Mouse (Mus musculus): Measurements from ENCODE around the gene Taar5. TPM values are rescaled to one million over a fixed set of nuclear protein-coding genes. Genes with fewer than 3 reads are reported as not detected.

Taar5 gene
- not detected for polyA plus RNA-seq (2014; fragmentation: Illumina TruSeq; extraction: RNeasy Lipid Tissue Mini Kit (QIAGEN cat#74804); ENCODE audit: low read depth, low replicate concordance)

DNA sequence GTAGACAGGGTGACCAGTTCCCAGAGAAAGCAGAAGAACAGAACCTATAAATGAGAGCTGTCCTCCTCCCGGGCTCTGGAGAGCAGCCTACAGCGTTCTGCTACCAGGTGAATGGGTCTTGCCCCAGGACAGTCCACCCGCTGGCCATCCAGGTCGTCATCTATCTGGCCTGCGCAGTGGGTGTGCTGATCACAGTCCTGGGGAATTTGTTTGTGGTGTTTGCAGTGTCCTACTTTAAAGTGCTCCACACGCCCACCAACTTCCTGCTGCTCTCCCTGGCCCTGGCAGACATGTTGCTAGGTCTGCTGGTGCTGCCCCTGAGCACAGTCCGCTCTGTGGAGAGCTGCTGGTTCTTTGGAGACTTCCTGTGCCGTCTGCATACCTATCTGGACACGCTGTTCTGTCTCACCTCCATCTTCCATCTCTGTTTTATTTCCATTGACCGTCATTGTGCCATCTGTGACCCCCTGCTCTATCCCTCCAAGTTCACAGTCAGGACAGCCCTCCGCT, at the start of gene Taar5:
TSS of gene Taar5 (plus strand) at position 51 of the 510 bp plus-strand sequence.

DNA sequence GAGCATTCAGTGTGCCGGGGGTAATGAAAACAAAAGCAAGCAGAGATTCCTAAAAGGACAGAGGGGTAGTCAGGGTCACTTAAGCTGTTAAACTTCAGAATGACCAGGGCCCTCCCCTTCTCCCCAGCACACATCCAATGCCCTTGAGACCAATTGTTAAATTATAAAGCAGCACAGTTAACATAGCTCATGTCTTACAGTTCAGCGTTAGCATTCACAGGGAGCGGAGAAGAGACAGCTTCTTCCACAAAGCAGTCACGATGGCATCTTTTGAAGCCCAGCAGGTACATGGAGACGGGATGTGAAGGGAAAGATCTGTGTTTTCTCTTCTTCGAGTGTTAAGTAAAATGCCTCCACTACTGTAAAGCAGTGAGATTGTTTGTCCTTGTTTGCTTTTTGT, 32.2 kb upstream of the Taar5 start, which contains the start of gene Taar2:
TSS of gene Taar2 (plus strand) at position 261 of the 400 bp plus-strand sequence.

GRCm38 (mm10) chr10:23949508-23950005, 20.9 kb upstream of the Taar5 start, which contains the start of gene Taar3:
Gene Taar3 (plus strand): TSS chr10:23949558.

DNA sequence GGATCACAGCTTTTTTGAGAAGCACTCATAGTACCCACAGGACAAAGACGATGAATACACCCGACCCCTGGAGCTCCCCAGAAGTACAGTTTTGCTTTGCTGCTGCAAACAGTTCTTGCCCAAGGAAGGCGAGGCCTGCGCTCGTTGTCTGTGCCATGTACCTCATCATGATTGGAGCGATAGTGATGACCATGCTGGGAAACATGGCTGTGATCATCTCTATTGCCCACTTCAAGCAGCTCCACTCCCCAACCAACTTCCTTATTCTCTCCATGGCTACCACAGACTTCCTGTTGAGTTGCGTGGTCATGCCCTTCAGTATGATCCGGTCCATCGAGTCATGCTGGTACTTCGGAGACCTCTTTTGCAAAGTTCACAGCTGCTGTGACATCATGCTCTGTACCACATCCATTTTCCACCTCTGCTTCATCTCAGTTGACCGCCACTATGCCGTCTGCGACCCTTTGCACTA, 10.0 kb upstream of the Taar5 start, which contains the start of gene Taar4:
TSS of gene Taar4 (plus strand) at position 51 of the 472 bp plus-strand sequence.

DNA sequence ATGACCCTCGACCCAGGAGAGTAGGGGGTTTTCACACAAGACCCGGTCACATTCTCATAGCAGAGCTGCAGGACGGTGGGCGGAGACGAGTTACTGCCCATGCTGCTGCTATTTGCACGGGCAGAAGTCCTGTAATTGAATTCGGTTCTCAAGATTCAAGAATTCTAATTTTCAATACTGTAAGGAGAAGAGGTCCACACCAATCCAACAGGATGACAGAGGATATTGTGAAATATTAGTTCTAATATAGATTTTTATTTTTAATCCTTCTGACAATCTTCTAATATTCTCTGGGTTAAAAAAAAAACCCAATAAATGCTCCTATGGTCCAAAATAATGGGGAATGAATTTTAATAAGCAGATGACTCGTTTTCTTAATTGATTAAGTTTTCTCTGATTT, 15.0 kb downstream of the Taar5 start, which contains the start of gene Taar6:
TSS of gene Taar6 (minus strand) at position 101 of the 400 bp plus-strand sequence.

DNA sequence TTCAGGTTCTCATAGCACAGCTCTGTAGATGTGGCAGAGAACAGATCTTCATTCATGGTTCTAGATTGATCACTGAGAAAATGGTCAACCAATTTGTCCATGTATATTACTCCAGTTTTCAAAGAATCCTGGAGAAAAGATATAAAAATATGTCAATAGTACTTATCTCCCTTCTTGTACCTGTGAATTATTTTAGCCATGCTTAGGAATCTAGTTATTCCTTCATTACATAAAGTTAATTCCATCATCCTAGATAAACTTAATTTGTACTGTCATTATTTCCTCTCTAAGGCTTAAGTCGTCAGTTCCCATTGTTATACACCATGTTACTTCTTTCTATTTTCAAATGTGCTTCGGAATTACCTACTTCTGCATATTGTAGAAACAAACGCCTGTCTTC, 22.9 kb downstream of the Taar5 start, which contains the start of gene Taar7a:
TSS of gene Taar7a (minus strand) at position 101 of the 400 bp plus-strand sequence.

DNA sequence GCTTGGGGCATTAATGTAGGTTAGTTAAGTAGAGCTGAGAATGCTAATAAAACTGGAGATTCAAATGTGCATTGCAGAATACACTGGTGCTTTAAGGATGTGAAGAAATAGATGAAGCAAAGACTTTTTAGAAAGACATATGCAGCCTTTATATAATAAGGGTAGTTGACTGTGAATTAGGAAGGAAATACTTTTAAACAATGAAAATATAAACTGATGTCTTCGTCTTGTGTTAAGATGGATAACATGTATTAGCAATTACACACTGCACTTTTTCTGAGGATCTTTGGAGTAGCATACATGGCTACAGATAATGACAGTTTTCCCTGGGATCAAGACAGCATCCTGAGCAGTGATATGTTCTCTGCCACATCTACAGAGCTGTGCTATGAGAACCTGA, 29.1 kb downstream of the Taar5 start, which contains the start of gene Taar7b:
TSS of gene Taar7b (plus strand) at position 301 of the 400 bp plus-strand sequence.

Other genes starting within 250 kb of the Taar5 start
- 253 TPM for gene Rps12, start 183.4 kb upstream of the Taar5 start, polyA plus RNA-seq (2014; fragmentation: Illumina TruSeq; extraction: RNeasy Lipid Tissue Mini Kit (QIAGEN cat#74804); ENCODE audit: low read depth, low replicate concordance)
- gene Slc18b1, start 173.7 kb upstream of the Taar5 start, polyA plus RNA-seq (2014; fragmentation: Illumina TruSeq; extraction: RNeasy Lipid Tissue Mini Kit (QIAGEN cat#74804); ENCODE audit: low read depth, low replicate concordance) = 26.8 TPM
- not detected for gene Vnn3, start 119.2 kb upstream of the Taar5 start, polyA plus RNA-seq (2014; fragmentation: Illumina TruSeq; extraction: RNeasy Lipid Tissue Mini Kit (QIAGEN cat#74804); ENCODE audit: low read depth, low replicate concordance)
- 162 TPM for gene Vnn1, start 76.0 kb upstream of the Taar5 start, polyA plus RNA-seq (2014; fragmentation: Illumina TruSeq; extraction: RNeasy Lipid Tissue Mini Kit (QIAGEN cat#74804); ENCODE audit: low read depth, low replicate concordance)
- gene Taar1, start 50.4 kb upstream of the Taar5 start, polyA plus RNA-seq (2014; fragmentation: Illumina TruSeq; extraction: RNeasy Lipid Tissue Mini Kit (QIAGEN cat#74804); ENCODE audit: low read depth, low replicate concordance) = not detected
- gene Taar2, start 32.1 kb upstream of the Taar5 start, polyA plus RNA-seq (2014; fragmentation: Illumina TruSeq; extraction: RNeasy Lipid Tissue Mini Kit (QIAGEN cat#74804); ENCODE audit: low read depth, low replicate concordance) = not detected
- gene Taar3, start 21.1 kb upstream of the Taar5 start, polyA plus RNA-seq (2014; fragmentation: Illumina TruSeq; extraction: RNeasy Lipid Tissue Mini Kit (QIAGEN cat#74804); ENCODE audit: low read depth, low replicate concordance) = not detected
- not detected for gene Taar4, start 10.2 kb upstream of the Taar5 start, polyA plus RNA-seq (2014; fragmentation: Illumina TruSeq; extraction: RNeasy Lipid Tissue Mini Kit (QIAGEN cat#74804); ENCODE audit: low read depth, low replicate concordance)
- gene Taar6, start 14.9 kb downstream of the Taar5 start, polyA plus RNA-seq (2014; fragmentation: Illumina TruSeq; extraction: RNeasy Lipid Tissue Mini Kit (QIAGEN cat#74804); ENCODE audit: low read depth, low replicate concordance) = not detected
- not detected for gene Taar7a, start 22.8 kb downstream of the Taar5 start, polyA plus RNA-seq (2014; fragmentation: Illumina TruSeq; extraction: RNeasy Lipid Tissue Mini Kit (QIAGEN cat#74804); ENCODE audit: low read depth, low replicate concordance)
- gene Taar7b, start 29.2 kb downstream of the Taar5 start, polyA plus RNA-seq (2014; fragmentation: Illumina TruSeq; extraction: RNeasy Lipid Tissue Mini Kit (QIAGEN cat#74804); ENCODE audit: low read depth, low replicate concordance) = not detected
- gene Taar7d, start 56.5 kb downstream of the Taar5 start, polyA plus RNA-seq (2014; fragmentation: Illumina TruSeq; extraction: RNeasy Lipid Tissue Mini Kit (QIAGEN cat#74804); ENCODE audit: low read depth, low replicate concordance) = not detected
- not detected for gene Taar7e, start 66.9 kb downstream of the Taar5 start, polyA plus RNA-seq (2014; fragmentation: Illumina TruSeq; extraction: RNeasy Lipid Tissue Mini Kit (QIAGEN cat#74804); ENCODE audit: low read depth, low replicate concordance)
- gene Taar7f, start 78.8 kb downstream of the Taar5 start, polyA plus RNA-seq (2014; fragmentation: Illumina TruSeq; extraction: RNeasy Lipid Tissue Mini Kit (QIAGEN cat#74804); ENCODE audit: low read depth, low replicate concordance) = not detected
- gene Taar8a, start 105.8 kb downstream of the Taar5 start, polyA plus RNA-seq (2014; fragmentation: Illumina TruSeq; extraction: RNeasy Lipid Tissue Mini Kit (QIAGEN cat#74804); ENCODE audit: low read depth, low replicate concordance) = not detected
- gene Taar8b, start 121.6 kb downstream of the Taar5 start, polyA plus RNA-seq (2014; fragmentation: Illumina TruSeq; extraction: RNeasy Lipid Tissue Mini Kit (QIAGEN cat#74804); ENCODE audit: low read depth, low replicate concordance) = not detected
- not detected for gene Taar8c, start 131.2 kb downstream of the Taar5 start, polyA plus RNA-seq (2014; fragmentation: Illumina TruSeq; extraction: RNeasy Lipid Tissue Mini Kit (QIAGEN cat#74804); ENCODE audit: low read depth, low replicate concordance)
- gene Taar9, start 138.8 kb downstream of the Taar5 start, polyA plus RNA-seq (2014; fragmentation: Illumina TruSeq; extraction: RNeasy Lipid Tissue Mini Kit (QIAGEN cat#74804); ENCODE audit: low read depth, low replicate concordance) = not detected
- 366 TPM for gene Stx7, start 178.6 kb downstream of the Taar5 start, polyA plus RNA-seq (2014; fragmentation: Illumina TruSeq; extraction: RNeasy Lipid Tissue Mini Kit (QIAGEN cat#74804); ENCODE audit: low read depth, low replicate concordance)